Mouse (Mus musculus): ENCODE results near the gene Edc4.

Edc4 gene

GRCm38 (mm10) chr8:105942542-105942941 is 61.9 kb downstream of the Edc4 start:
- no peak for DNase-seq (ENCODE audit: low spot score)

- DNase-seq (ENCODE audit: low spot score) = no peak
Observed at GRCm38 (mm10) chr8:105943321-105943739, 62.6 kb downstream of the Edc4 start, which contains the start of gene Lcat. TSS of gene Lcat (minus strand) at chr8:105943382.
